Mouse (Mus musculus) gastrocnemius, adult 18-20 months (tissue): ENCODE results near the gene Cd34. TPM values are rescaled to one million over a fixed set of nuclear protein-coding genes. Genes with fewer than 3 reads are reported as not detected.

Experiments used
- DNase-seq: peaks from one replicate; pipeline ENCODE4 v3.0.0; 2021; ENCODE audit warnings: low spot score
- long read RNA-seq, 2 experiments: library from polyadenylated mRNA; stranded (forward); transcript quantifications; one replicate each; pipeline ENCODE4 v2.0.0; 2021
- total RNA-seq, 2 experiments: library from RNA; stranded (reverse); gene quantifications; 2 replicates each; pipeline ENCODE4 v1.2.3; 2021

Cd34 gene
- total RNA-seq, result 10 to 100 TPM; 26.6 to 37.0 TPM
- long read RNA-seq, experiment 1, transcript Cd34-202 (8 exons, 2,554 nt), result minor isoform, 13 of 50 reads
- long read RNA-seq, experiment 1, transcript Cd34-201 (8 exons, 2,454 nt), result major isoform, 28 of 50 reads
- long read RNA-seq, experiment 1, partial matches to known transcripts, result 8 of 50 reads
- long read RNA-seq, experiment 1, other reads (novel, unspliced or antisense), result 1 of 50 reads
- long read RNA-seq, experiment 2, transcript Cd34-201 (8 exons, 2,454 nt), result major isoform, 14 of 22 reads
- long read RNA-seq, experiment 2, transcript Cd34-202 (8 exons, 2,554 nt), result minor isoform, 5 of 22 reads
- long read RNA-seq, experiment 2, partial matches to known transcripts, result 2 of 22 reads
- long read RNA-seq, experiment 2, other reads (novel, unspliced or antisense), result 1 of 22 reads

- peak; percentile 77 for DNase-seq
Measured at GRCm38 (mm10) chr1:194938715-194939114, at the start of gene Cd34. Cd34 (plus strand) TSS chr1:194938819.

DNA sequence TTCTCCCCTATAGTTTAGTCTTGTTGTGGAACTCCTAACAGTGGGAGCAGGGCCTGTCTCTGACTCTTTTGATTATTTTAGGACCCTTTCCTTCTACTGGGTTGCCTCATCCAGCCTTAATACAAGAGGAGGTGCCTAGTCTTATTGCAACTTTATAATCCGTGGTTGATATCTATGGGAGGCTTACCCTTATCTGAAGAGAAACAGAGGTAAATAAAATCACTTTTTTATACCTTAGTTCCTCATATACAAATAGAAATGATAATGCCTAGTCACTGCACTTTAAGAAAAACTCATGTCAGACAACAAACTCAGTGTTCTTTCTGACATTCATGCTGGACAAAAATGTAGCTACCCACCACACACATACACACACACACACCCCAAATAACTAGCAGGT is 44.1 kb upstream of the Cd34 start:
- no peak for DNase-seq

- DNase-seq, result no peak
Measured at GRCm38 (mm10) chr1:194895287-194895686, 43.3 kb upstream of the Cd34 start.

GRCm38 (mm10) chr1:194901075-194901474 is 37.5 kb upstream of the Cd34 start:
- DNase-seq, result no peak

DNA sequence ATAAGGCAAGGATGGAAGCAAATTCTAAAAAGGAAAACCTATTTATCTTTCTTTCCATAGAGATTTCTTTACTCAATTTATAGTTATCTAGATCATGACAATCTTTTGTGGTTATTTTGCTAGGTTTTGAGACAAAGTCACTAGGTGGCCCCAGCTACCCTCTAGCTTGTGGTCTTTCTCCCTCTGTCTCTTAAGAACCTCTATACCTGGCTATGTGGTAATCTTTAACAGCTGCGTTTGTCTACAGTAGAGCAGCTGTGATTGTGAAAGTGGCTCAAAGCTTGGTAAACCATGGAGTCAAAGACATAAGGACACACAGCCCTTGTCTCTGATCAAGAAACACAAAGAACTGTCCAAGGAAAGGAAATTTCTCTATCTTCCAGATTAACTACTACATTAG is 36.8 kb upstream of the Cd34 start:
- no peak for DNase-seq

DNA sequence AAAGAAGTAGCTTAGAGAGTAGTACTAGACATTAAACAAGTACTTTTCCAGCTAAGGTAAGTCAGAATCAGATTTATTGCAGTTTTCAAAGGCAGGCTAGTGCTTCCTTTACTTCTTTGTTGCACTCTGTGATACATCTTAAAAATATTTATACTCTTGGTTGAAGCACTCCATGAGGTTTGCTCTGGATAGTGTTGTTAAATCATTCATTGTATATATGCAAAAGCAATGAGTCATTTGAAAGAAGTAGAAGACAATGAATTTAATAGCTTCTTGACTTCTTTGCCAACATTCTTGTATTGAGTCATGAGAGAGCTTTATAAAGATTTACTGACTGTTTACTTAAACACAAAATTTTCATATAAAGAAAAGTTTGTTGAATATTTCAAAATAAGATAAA is 29.7 kb upstream of the Cd34 start:
- DNase-seq, result no peak

DNA sequence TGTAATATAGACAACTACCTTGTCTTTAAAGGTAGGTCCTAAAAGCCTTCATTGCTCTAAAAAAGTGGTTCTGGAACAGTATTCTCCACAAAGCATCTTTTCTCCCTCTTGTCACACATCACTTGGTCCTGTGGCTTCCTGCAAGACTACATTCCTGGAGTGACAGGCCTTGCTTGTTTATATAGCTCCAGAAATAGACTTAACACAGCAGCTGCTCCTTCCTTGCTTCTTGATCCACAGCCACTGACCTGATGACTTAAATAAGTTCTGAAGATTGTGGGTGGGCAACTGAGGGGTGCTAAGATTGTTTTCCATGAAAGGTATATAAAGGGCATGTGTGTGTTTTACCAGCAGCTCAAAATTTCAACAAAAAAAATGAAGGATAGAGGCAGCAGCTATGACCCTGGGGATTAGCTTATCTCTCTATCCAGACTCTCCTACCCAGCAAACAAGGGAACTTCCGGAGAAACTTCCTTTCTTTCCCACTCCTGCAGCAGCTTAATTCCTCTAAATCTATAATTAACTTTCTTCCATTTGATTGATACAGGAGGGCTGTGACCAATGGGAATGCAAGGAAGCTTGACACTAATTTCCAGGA is 12.8 kb upstream of the Cd34 start:
- no peak for DNase-seq

- no peak for DNase-seq
Measured at GRCm38 (mm10) chr1:194927887-194928286, 10.7 kb upstream of the Cd34 start.

- DNase-seq, result no peak
Measured at GRCm38 (mm10) chr1:194929275-194929971, 9.2 kb upstream of the Cd34 start.

DNA sequence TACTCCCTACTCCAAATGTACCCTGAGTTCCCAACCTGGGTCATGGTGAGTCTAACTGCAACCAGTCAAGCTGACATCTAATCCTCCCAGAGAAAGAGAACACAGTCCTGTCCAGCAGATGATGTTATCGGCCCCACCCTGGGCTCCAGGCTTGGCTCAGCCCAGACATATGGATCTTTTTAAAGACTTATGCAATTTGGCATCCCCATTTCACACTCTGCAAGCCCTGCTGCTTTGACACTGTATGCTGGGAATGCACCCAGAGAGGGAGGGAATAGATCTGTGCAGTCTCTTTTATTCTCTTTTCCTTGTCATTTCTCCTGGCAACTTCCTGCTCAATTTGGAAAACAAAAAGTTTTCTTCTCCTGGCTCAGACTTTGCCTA is 8.7 kb upstream of the Cd34 start:
- peak; percentile 78 for DNase-seq

- peak; percentile 64 for DNase-seq
Measured at GRCm38 (mm10) chr1:194930706-194931105, 7.9 kb upstream of the Cd34 start.

DNA sequence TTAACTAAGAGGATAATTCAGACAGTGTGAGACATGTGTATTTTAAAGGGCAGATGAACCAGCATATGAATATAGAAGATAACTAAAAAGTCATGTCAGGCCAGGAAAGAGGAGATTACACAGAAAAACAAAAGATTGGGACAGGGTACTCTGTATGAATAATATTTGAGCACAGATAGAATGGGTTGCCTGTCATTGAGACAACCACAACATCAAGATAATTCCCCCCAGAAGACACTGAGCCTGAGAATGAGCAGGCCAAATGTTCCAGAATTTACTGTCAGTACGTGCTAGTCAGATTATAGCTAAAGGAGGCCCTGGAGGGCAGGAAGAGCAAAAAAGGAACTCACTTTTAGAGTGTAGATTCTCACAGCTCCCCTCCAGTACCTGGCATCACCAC is 3.3 kb upstream of the Cd34 start:
- no peak for DNase-seq

DNA sequence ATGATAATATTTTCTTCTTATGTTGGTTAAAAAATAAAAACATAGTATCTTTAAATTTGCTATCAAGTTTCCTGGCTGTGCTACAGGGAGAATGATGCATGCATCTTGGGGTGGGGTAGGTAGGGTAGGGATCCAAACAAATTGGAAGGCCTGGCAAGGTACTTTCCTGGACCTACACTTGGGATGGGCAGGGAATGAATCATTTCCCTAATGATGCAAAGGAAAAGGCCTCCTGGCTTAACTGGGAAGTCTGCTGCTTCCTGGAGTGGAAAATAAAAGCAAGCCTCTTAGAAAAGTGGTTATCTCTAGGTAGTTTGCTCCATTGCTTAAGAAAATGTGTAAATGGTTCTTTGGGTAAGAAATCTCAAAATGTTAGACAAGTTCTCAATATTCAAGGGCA is 2.9 kb downstream of the Cd34 start:
- DNase-seq, result peak; percentile 14

GRCm38 (mm10) chr1:194942912-194943311 is 4.3 kb downstream of the Cd34 start:
- DNase-seq, result no peak

DNA sequence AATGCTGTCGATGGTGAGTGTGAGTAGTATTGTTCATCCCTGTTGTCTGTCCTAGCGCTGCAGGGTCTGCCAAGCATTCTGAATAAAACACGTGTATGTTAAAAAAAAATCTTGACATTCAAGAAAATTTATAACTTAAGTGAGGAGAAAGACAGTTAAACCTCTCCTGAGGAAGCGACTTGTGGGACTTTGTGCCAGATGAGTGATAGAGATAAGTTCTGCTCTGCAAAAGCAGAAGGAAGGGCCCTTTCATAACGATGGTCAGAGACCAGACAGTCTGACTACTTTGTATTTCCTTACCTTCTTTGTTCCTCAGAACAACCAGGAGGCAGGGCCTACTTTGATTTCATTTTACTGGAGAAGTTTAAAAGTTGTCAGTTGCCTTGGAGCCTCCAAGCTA is 4.9 kb downstream of the Cd34 start:
- no peak for DNase-seq

GRCm38 (mm10) chr1:194945382-194945781 is 6.8 kb downstream of the Cd34 start:
- DNase-seq, result peak; percentile 87

- no peak for DNase-seq
Measured at GRCm38 (mm10) chr1:194946467-194946866, 7.8 kb downstream of the Cd34 start.

- no peak for DNase-seq
Measured at GRCm38 (mm10) chr1:194950913-194951312, 12.3 kb downstream of the Cd34 start.

DNA sequence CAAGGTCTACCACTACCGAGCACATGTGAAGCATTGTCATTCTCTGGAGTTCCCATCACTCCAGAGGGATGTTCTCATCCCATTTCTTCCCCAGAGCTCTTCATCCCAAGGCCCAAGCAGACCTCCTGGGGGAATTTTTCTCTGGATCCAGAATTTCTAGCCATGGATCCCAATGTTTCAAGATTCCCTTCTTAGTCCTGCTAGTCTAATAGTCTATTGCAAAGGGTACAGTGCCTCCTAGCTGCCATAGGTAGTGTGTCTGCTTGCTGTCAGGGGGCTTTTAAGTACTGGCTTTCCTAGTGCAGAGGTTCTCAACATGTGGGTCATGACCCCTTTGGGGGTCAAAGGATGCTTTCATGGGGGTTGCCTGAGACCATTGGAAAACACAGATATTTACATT is 14.3 kb downstream of the Cd34 start:
- DNase-seq, result no peak

DNA sequence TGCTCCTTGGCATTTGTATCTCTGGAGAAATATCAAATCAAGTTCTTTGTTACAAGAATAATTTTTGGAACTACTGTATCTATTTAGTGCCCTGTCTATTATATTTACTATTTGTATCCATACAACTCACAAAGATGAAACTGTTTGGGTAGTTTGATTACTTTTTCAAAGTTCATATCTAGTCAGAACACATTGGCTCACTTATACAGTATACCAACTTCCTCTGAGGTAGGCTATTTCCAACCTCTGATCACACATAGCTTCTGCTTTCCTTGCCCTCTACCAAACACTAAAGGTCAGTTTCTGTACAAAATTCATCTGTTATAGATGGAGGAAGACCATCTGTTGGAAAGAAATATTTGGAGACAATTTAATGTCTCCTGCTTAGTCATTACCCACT is 16.1 kb downstream of the Cd34 start:
- DNase-seq, result no peak

DNA sequence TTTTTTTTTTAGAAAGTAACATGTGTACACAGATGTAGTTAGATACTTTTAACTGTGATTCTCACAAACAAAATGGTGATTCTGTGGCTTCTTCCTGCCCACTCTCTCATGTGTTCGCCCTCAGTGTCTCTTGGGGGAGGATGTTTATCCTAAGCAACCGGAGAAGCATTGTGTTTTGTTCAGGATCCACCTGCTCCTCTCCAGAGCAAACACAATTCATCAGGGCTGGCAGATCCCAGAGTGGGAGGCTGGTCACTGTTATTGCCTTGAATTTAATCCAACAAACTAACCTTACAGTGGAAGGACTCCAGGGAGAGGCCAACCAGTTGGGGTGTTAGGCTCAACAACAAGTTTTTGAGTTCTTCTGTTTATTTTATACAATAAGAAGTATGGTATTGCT is 17.1 kb downstream of the Cd34 start:
- DNase-seq, result no peak

DNA sequence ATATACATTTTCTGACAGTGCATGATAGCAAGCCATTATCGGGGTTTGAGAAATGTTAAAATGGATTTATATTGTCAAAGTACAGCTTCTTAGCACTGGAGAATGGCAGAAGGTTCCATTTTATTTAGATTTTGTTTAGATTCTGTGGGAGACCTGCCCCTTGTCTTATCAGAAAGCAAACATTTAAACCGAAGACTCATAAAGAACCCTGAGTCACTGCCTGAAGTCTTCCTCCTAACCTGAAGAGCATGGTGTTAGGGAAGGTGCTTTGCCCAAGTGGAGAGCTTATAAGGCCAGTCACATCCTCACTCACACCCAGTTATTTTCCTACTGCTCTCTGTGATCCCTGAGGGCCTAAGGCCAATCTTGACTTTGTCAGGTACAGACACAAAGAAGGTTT is 18.4 kb downstream of the Cd34 start:
- DNase-seq, result no peak

DNA sequence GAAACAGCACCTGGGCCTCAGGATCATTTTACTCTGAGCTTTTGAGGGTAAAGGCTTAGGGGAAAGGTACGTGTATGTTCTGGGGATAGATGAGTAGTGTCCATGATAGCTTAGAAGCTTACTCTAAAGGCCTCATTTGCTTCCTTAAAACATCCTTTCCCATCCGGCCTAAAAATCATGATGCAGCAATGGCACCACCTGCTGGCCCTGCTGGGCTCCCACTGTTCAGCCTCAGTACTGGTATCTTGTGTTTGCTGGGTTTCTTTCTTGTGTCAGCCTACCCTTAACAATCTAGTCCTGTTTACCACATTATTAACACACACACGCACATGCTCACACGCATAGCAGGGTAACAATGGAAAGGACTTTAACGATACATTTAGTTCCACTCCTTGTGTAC is 23.6 kb downstream of the Cd34 start:
- peak; percentile 61 for DNase-seq
